Mouse (Mus musculus): ENCODE results near the gene Wnt5b.
A peak's percentile ranks its signal among the peaks of the same experiment; 100 is the strongest.
"Not testable (repeated sequence)": the region's sequence is repeated elsewhere in the genome, so short reads cannot be mapped to it uniquely, and the experiment has no call there.

Wnt5b gene

DNA sequence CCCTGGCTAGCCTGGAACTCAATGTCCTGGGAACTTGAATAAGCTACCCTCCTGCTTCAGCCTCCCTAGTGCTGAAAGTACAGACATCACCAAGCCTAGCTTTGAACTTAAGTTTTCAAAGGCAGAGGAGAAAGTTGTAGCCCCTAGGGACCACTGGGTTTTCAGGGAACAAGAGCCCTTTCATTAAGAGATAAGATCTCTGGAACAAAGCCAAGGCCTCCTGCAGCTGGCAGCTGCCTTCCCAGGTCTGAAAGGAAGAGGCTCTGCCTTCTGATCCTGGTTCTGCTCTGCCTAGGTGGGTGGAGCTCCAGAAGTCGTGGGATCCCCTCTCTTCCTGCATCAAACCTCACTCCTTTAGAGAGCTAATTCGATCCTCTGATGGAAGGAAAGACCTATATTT lies 58.7 kb downstream of the Wnt5b start:
- DNase-seq (ENCODE audit: low spot score in 2 of 2), result no peak

DNA sequence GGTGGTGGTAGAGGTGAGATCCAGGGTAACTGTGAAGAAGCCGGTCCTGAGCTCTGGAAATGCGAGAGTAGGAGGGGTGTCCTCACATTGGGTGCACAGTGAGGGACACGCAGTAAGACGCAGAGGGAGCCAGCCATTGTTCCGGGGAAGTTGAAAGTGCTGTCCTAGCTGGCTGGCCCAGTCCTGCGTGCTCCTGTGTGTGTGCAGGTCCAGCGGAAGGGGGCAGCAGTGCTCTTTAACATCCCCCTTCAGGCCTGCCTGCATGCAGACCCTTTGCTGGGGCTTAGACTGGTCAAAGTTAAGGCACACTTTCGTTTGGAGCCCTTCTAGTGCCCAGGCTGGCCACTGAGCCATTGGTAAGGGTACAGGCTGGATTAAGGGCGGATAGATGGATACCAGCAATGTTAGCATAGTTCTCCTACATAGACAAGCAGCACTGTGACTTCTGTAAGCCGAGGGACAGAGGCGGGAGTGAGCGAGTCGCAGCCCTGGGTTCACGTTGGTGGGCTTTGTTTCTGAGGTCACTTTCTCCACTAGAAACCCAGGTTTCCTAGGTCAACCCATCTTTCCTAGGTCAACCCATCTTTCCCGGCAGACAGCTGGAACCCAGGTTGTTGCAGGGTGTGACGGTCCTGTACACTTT lies 61.1 kb downstream of the Wnt5b start:
- peak in 1 of 2 experiments; percentile 56 for DNase-seq (ENCODE audit: low spot score in 2 of 2)

DNA sequence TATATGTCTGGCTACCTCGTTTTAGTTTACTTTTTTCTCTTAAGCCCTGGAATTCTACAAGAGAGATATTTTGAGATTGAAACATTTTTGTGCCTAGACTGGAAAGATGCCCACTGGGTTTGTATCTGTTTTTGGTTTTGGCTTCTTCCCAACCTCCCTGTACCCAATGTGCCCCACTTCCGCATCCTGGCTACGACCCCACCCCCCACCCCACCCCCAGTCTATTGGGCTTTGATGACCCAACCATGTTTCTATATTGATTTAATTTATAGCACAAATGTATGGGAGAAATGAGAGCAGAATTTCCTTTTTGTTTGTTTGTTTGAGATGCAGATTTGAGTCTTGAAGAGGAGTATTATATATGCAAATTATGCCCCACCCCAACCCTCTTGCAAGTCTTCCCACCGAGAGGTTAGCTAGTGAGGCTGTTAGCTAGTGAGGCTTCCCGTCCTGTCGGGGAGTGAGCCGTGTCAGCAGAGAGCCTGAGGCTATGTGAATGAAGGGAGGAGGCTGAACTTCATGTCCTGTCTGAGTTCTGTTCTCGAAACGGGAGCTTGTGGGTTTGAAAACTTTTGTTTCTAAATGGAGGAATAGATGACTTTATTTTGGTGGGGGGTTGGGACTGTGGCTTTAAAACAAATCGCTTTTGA lies 62.3 kb downstream of the Wnt5b start:
- not testable (repeated sequence) for DNase-seq (ENCODE audit: low spot score in 2 of 2)

DNA sequence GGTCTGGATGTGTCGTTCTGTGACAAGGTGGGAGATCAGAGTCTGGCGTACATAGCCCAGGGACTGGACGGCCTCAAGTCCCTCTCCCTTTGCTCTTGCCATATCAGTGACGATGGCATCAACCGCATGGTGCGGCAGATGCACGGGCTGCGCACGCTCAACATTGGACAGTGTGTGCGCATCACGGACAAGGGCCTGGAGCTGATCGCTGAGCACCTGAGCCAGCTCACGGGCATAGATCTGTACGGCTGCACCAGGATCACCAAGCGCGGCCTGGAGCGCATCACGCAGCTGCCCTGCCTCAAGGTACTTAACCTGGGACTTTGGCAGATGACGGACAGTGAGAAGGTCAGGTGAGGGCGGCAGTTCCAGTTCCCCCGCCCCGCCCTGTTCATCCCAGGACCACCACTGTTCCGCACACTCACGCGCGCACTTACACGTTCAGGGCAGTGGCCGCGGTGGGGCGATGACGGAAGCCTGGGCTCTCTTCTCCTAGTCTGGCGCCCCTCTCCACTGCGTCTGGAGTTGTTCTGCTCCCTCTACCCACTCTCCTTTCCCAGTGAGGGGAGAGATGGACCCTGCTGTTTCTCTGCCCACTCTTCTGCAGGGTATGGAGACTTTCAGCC lies 63.3 kb downstream of the Wnt5b start:
- peak in 1 of 2 experiments; percentile 49 for DNase-seq (ENCODE audit: low spot score in 2 of 2)

DNA sequence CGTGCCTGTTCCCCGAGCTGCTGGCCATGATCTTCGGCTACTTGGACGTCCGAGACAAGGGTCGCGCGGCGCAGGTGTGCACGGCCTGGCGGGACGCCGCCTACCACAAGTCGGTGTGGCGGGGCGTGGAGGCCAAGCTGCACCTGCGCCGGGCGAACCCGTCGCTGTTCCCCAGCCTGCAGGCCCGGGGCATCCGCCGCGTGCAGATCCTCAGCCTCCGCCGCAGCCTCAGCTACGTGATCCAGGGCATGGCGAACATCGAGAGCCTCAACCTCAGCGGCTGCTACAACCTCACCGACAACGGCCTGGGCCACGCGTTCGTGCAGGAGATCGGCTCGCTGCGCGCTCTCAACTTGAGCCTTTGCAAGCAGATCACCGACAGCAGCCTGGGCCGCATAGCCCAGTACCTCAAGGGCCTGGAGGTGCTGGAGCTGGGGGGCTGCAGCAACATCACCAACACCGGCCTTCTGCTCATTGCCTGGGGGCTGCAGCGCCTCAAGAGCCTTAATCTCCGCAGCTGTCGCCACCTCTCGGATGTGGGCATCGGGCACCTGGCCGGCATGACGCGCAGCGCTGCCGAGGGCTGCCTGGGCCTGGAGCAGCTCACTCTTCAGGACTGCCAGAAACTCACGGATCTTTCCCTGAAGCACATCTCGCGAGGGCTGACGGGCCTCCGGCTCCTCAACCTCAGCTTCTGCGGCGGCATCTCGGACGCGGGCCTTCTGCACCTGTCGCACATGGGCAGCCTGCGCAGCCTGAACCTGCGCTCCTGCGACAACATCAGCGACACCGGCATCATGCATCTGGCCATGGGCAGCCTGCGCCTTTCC lies 64.1 kb downstream of the Wnt5b start:
- DNase-seq (ENCODE audit: low spot score in 2 of 2), result peak; percentile 48 to 60

DNA sequence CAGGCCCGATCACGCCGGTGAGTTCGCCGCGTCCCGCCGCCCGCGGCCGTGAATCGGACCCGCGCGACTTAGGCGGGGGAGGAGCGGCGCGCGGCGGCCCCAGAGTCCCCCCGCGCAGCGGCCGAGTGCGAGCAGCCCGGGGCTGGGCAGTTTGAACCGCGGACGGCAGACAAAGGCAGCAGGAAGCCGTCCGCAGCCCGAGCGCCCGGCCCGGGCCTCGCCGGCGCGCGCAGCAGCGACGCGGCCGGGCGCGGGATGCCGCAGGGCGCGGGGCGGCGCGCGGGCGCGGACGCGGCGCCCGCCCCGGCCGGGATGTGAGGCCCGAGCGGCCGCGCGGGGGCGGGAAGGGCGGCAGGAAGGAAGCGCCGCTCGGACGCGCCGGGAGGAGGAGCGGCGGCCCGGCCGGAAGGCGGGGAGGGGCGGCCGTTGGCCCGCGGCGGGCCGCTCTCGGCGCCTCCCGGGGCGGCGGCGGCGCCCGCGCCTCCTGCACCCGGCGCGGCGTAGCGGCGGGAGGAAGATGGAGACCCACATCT lies 64.7 kb downstream of the Wnt5b start, which contains the start of gene Fbxl14:
Fbxl14 (plus strand) TSS at position 326 of the 533 bp plus-strand sequence.
- DNase-seq (ENCODE audit: low spot score in 2 of 2), result no peak

DNA sequence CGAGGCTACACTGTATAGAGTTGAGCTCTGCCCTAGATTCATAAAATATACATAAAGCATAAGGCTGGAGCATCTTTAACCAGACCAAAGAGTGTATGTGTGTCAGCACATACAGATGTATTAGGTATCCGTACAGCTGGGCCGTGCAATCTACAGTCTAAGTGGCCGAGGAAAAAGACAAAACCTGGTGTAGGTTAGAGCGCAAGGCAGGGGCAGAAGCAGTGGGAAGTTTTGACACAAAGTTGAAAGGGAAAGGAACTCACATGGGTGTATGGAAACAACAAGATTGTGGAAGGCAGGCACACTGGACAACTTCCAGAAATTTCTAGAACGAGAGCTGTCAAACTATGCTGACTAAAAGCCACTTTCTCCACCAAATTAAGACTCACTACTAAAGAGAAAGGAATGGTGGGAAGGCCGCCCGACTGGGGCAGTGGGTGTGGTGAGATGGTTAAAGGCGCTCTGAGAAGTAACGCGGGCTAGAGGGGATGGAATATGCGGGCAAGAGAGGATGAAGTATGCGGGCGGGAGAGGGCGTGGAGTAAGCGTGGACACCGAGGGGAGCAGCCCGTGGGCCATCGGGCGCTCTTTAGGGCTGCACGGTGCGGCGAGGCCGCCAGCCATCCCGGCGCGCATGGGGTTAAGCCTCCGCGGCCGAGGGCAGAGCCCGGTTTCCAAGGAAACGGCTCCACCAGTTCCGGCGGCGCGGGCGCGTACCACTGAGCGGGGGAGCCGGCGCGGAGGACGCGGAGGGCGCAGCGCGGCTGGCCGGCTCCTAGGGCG lies 65.4 kb downstream of the Wnt5b start:
- peak; percentile 76 to 86 for DNase-seq (ENCODE audit: low spot score in 2 of 2)

DNA sequence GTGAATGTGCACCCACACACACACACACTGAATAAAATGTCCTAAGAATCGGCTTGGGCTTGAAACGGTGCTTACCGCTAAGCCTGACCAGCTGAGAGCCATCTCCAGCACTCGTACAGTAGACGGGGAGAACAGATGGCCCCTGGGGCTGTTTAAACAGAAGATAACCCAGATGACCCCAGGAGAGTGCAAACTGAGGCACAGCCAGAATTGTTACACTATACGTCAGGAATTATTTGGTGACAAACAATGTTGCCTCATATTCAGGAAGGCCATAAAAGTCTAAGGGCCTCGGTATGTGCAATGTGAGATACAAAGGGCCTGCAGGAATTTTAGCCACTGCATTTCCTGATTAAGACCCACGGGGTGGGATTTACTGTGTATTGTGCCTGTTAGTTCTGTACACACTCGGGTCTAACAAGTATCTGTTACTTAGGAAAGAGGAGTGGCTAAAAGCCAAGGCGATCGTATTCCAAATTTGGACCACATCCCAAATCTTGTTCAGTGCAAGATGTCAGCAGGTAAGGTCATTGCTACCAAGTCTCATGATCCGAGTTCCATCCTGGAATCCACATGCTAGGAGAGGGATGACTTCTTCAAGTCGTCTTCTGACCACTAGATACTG lies 66.3 kb downstream of the Wnt5b start:
- DNase-seq (ENCODE audit: low spot score in 2 of 2), result no peak

DNA sequence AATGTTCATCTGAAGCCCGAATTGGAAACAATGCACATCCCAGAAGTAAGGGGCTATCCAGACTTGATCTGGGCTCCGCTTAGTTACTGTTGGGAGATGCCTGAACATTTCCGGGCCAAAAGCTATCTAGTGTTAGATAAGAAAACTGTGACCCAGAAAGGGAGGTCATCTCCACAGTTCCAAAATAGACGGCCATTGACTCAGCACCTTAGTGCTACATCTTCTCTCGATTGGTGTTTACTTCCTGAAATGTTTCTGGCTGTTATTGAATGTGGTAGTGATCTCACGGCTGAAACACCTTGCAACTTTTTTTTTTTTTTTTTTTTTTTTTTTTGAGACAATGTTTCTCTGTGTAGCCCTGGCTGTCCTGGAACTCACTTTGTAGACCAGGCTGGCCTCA lies 68.2 kb downstream of the Wnt5b start:
- DNase-seq (ENCODE audit: low spot score in 2 of 2), result no peak

DNA sequence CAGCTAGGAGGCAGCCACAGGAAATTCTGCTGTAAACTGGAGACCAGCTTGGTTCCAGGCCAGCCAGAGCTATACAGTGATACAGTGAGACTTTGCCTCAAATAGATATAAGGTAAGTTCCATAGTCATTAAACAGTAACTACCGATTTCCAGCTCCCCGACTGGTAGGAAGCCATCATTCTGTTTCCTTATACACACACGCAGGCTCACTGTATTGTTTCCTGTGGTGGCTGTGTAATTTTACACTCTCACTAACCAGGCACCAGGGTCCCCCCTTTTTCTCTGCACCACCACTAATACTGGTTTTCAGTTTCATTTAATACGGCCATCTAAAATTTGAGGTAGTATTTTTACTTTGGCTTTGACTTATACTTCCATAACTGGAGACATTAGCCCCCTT lies 70.2 kb downstream of the Wnt5b start:
- DNase-seq (ENCODE audit: low spot score in 2 of 2), result no peak

DNA sequence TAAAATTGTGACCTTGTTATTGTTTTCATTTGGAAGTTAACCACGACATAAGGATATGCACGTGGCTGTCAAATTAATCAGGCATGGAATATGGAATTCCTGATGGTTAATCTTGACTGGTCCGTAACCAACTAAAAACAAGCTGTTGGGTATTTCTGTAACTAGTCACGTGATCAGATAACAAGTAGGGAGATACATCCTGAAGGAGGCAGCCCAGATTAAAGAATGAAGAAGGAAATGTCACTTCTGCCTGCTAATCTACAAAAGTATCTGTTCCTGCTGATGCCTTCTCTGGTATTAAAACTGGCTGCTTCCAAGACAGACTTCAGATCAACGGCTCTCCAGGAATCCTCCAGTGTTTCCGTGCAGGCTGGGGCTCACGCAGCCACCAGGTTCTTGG lies 70.7 kb downstream of the Wnt5b start:
- no peak for DNase-seq (ENCODE audit: low spot score in 2 of 2)

DNA sequence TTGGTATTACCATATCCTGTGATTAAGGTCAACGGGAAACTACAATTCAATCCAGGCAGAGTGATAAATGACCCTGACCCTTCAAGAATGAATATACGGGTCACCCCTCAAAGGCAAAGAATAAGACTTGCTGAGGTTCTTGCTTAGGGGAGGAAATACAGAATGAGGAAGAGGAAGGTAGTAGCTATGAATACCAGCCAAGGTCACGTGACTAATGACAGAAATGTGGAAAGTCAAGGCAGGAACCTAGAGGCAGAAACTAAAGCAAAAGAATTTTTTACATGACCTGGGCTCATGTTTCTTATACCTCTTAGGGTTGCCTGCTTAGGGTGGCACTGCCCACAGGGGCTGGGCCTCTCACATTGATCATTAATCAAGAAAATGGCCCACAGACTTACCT lies 71.4 kb downstream of the Wnt5b start:
- no peak for DNase-seq (ENCODE audit: low spot score in 2 of 2)

DNA sequence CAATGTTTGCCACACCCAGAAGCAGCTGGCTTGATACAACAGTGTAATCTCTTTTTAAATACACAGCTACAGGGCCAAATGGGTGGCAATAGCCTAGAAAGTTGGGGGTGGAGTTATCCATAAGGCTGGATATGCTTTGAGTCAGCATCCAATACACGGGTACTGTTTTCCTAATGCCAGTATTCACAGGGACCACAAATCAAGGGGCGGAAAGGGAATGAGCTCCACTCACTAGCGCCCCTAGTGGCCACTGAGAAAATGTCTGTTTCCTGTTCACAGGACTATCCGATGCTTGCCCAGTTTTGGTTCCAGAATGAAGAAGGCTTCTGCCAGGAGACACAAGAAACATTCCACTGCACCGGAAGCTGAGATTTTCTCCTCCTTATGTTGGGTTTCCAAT lies 72.0 kb downstream of the Wnt5b start:
- DNase-seq (ENCODE audit: low spot score in 2 of 2), result no peak

DNA sequence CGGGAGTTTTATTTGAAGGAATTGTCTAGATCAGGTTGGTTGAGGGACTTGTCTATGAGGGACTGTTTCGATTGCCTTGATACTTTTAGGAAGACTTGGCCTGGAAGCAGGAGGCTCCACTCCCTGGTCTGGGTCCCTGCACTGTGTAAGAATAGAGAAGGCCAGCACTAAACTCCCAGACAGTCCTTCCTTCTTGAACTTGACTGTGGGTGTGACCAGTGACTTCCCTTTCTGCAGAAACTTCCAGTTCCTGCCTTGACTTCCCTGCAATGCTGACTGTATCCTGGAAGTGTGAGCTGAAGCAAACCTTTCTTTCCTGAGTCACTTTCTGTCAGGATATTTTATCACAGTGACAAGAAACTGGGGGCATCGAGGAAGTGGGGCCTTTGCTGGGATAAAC lies 73.4 kb downstream of the Wnt5b start:
- no peak for DNase-seq (ENCODE audit: low spot score in 2 of 2)

DNA sequence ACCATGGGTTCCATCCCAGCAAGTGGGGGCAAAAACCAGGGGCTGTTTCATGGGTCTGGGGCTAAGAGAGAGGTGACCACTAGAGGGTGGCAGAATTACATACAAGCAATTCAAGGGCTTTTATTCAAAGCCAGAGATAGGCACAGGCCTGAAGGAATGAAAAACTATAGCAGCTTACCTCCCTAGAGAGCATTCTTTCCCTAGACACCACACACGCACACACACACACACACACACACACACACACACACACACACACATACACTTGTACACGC lies 76.4 kb downstream of the Wnt5b start:
- DNase-seq (ENCODE audit: low spot score in 2 of 2), result no peak

DNA sequence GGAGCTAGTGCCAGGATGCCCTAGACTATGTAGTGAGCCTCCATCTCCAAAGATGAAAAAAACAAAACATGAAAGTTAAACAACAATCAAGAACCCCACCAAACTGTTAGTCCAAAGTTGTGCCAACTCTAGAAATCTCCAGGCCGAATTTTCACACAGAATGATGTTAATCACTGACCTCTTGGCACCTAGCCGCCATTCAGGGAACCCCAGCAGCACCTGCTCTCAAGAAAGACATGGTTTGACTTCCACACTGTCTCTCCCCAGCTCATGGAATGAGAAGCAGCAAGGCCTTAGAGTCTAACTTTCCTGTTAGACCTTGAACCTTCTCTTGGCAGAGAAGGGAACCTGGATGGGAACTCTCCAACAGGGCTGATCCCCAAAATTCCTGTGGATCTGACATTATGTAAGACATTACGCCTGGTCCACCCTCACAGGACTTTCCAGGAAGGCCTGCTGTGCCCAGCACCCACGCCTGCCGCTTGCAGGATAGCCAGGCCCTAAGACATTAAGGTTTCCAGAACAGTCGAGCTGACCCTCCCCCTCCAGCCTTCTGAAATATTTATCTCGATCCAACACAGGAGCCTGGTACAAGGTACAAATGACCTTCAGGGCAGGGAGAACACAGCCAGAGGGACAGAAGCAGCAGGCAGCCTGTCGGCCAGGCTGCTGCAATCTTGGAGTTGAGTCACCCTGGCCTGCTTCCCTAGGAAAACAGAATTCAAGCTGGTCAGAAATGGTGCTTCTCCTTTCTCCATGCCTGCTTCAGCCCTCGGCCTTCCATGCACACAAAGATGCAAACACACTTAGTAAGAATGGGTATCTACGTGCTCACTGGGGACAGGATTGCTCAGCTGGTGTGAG lies 77.0 kb downstream of the Wnt5b start:
- DNase-seq (ENCODE audit: low spot score in 2 of 2), result no peak

DNA sequence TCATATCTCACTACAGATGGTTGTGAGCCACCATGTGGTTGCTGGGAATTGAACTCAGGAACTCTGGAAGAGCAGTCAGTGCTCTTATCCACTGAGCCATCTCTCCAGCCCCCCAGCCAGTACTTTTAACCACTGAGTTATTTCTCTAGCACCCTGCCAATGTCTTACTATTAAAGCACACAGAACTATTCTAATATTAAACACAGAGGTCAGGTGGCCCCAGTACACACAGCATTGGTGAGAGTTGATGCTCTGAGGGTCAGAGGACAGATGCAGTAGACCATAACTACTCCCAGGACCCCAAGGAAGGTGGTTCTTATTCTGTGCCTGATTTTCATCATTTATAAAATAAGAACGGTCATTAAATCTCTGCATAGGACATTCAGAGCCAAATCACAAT lies 78.0 kb downstream of the Wnt5b start:
- no peak for DNase-seq (ENCODE audit: low spot score in 2 of 2)

DNA sequence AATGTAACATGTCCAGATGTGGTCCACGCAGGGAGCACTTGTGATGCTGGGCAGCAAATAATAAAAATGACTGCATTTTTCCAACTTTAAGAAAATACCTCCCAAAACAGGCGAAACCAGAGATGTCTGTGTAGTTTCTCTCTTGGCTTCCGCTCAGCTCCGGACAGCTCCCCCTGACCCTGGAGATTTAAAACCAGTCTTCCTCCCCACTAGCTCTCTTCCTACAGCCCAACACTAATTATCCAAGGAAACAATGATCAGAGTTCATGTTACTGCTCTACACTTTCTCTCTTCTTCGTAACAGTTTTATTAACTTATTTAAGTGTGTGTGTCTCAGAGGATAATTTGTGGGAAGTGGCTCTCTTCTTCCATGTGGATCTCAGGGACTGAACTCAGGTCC lies 83.8 kb downstream of the Wnt5b start:
- no peak for DNase-seq (ENCODE audit: low spot score in 2 of 2)

DNA sequence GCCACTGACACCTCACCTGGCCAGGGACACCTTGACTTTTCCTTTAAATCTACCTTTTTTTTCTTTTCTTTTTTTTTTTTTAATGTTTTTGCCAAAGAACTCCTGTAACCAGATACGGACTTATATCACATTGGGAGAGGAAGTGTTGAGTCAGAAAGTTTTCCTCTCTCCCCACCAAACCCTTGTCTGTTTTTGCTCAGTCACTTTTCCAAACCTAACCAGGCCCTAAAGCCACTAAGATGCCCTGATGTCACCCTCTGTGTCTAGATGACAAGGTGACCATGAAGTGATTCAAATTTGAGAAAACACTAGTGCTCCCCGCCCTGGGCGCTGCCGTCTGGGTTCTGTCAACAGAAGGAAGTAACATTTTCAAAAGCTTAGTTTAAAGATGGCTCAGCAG lies 85.1 kb downstream of the Wnt5b start:
- no peak for DNase-seq (ENCODE audit: low spot score in 2 of 2)

DNA sequence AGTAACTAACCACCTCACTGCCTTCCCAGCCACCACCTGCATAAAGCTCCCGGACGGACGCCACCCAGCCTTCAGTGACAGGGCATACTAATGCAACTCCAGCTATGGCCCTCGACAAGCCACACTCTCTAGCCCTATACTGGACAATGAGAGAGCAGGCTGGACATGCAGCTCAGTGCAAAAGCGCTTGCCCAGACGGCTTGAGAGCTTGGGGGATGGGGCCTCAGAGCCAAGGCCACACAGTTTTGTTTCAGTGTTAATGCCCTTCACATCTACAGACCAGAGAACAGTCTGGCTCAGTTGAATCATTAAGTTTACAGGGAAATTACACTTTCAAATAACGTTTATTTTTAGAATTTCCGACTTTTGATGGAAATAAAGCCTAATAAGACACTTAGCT lies 86.0 kb downstream of the Wnt5b start:
- no peak for DNase-seq (ENCODE audit: low spot score in 2 of 2)

All from frontal cortex, postnatal 10 days (tissue).